Mouse (Mus musculus) gastrocnemius, postnatal 10 days (tissue): ENCODE measurements around the gene Lilr4b. TPM values are rescaled to one million over a fixed set of nuclear protein-coding genes. Genes with fewer than 3 reads are reported as not detected.
"Not testable (repeated sequence)": the region's sequence is repeated elsewhere in the genome, so short reads cannot be mapped to it uniquely, and the experiment has no call there.

Source experiments
- DNase-seq: peaks from one replicate; pipeline ENCODE4 v3.0.0; 2021; ENCODE audit warnings: mixed read lengths
- long read RNA-seq, 2 experiments: library from polyadenylated mRNA; stranded (forward); transcript quantifications; one replicate each; pipeline ENCODE4 v2.0.0; 2021
- total RNA-seq, 2 experiments: library from RNA; stranded (reverse); gene quantifications; 2 replicates each; pipeline ENCODE4 v1.2.3; 2021

The Lilr4b gene
- 1 to 10 TPM in 1 of 2 experiments, under 1 TPM in 1; 0.92 to 2.3 TPM for total RNA-seq
- long read RNA-seq, experiment 1, partial matches to known transcripts: 0 of 2 reads
- long read RNA-seq, experiment 1, other reads (novel, unspliced or antisense): 2 of 2 reads
- long read RNA-seq, experiment 2: 0 reads

DNA sequence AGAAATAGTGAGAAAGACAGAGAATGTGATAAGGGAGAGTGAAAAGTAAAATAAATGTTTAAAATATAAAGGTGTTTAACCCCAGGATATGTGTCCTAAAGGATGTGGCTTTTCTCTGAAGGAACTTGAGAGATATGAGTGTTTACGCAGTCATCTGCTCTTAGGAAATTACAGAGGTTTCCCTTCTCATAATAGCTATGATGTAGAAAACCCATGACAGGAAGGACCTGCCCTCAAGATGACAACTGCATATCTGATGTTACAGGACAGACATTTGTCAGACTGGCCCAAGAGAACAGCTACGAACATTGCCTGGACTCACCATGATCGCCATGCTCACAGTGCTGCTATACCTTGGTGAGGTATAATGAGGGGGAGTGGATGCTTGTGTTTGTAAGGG lies at the start of gene Lilr4b, which contains the start of gene Gm49339:
Gene Lilr4b, plus strand, starts transcription at position 236 of the 400 bp plus-strand sequence.
Gene Gm49339, plus strand, starts transcription at position 216 of the 400 bp plus-strand sequence.
- not testable (repeated sequence) for DNase-seq

- no peak for DNase-seq
These were observed 47.5 kb upstream of the Lilr4b start for GRCm38 (mm10) chr10:51432940-51433339.

DNA sequence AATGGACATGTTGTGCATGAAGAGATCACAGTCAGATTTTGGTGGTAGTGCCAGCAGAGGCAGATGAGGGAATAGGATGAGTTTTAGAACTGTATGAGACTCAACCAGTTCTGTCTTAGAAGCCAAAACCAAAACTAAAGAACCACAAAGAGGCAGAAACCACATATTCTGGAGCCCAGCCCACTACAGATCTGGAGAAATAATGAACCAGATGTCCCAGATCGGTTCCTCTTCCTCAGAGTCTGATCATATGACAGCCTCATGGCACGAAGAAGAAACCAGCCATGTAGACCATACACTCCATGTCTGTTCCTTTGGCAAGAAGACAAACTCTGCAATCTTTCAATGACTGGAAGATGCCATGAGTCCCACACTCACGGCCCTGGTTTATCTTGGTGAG lies 44.7 kb upstream of the Lilr4b start:
- no peak for DNase-seq

DNA sequence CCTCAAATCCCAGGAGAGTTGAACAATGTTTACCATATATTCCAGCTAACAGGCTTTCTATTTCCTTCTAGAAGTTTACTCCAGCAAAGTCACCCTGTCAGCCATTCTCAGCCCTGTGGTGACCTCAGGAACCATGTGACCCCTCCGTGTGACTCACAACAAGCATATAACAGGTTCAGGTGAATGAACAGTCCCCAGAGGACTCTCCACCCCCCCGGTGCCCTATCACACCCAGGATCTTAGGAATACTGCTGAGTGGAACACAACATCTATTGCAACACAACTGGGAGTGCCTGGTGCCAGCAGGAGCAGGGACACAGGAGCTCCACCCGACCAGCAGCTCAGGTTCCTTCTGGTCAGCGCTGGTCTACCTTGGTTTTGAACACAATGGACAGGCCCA lies 28.8 kb upstream of the Lilr4b start:
- no peak for DNase-seq

GRCm38 (mm10) chr10:51453616-51454298 lies 26.7 kb upstream of the Lilr4b start:
- DNase-seq: no peak

- DNase-seq: no peak
These were observed 26.1 kb upstream of the Lilr4b start for GRCm38 (mm10) chr10:51454365-51454764.

DNA sequence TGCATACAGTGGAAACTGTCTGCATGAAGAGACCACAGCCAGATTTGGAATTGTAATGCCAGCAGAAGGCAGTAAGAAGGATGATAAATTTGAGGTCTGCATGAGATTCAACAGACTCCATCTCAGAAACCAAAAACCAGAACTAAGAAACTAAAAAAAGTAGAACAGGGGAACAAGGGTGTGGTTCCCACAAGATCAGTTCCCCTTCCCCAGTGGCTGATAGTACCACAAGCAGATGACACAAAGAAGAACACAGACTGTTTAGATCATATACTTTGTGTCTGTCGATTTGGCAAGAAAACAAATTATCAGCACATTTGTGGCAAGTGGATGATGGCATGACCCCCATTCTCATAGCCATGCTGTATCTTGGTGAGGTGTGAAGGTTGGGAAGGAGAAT lies 24.7 kb upstream of the Lilr4b start:
- DNase-seq: no peak

- no peak for DNase-seq
These were observed 24.1 kb upstream of the Lilr4b start for GRCm38 (mm10) chr10:51456369-51456768.

GRCm38 (mm10) chr10:51463800-51464199 lies 16.6 kb upstream of the Lilr4b start:
- not testable (repeated sequence) for DNase-seq

DNA sequence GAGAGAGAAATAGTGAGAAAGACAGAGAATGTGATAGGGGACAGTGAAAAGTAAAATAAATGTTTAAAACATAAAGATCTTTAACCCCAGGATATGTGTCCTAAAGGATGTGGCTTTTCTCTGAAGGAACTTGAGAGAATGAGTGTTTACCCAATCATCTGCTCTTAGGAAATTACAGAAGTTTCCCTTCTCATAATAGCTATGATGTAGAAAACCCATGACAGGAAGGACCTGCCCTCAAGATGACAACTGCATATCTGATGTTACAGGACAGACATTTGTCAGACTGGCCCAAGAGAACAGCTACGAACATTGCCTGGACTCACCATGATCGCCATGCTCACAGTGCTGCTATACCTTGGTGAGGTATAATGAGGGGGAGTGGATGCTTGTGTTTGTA lies 10.3 kb downstream of the Lilr4b start, which contains the start of gene Lilrb4a:
Gene Lilrb4a, plus strand, starts transcription at position 266 of the 400 bp plus-strand sequence.
- DNase-seq: not testable (repeated sequence)

DNA sequence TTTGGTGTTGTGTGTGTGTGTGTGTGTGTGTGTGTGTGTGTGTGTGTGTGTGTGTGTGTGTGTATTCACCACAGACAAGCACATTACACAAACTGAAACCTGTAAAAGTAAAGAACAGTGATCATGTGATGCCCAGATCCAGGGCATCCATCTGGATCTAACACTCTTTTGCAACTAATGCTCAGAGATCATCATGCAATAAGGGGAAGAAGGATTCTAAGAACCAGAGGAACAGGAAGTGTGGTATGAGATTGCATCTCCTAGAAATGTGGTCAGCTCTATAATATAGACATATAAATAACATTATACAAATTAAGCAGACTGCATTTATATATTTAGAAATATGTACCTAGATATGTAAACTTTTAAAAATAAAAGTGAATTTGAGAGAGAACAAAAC lies 39.6 kb downstream of the Lilr4b start:
- no peak for DNase-seq

DNA sequence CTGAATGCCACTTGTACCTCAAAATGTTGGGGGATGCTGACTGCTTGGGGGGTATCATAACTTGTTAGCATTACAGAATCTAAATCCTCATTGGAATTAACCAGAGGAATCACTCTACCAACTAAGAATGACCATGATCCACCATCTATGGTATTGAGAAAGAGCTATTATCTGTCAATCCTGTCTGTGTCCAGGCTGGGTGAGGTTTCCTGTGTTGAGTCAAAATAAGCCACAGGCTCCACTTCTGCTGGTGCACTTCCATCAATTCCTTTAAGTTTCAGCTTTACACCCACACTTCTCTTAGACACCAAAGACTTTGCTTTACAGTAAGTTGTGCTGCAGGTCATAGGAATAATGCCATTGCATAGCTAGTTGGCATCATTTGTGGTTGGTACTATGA lies 41.0 kb downstream of the Lilr4b start:
- no peak for DNase-seq

DNA sequence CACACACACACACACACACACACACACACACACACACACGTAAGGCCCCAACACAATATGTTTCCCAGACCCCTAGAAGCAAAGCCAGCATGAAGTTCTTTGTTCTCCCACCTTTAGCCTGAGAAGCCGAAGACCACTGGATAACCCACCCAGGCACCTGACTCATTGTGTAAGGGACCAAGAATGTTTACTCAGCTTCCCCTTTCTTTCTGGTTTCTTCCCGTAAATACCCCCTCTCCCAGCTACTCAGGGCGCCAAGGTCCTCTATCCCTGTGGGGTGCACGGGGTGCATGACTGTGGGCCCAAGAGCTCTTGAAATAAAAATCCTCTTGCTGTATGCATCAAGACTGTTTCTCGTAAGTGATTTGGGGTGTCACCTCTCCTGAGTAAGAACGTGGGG lies 45.7 kb downstream of the Lilr4b start:
- no peak for DNase-seq

GRCm38 (mm10) chr10:51526633-51527032 lies 46.2 kb downstream of the Lilr4b start:
- DNase-seq: no peak

DNA sequence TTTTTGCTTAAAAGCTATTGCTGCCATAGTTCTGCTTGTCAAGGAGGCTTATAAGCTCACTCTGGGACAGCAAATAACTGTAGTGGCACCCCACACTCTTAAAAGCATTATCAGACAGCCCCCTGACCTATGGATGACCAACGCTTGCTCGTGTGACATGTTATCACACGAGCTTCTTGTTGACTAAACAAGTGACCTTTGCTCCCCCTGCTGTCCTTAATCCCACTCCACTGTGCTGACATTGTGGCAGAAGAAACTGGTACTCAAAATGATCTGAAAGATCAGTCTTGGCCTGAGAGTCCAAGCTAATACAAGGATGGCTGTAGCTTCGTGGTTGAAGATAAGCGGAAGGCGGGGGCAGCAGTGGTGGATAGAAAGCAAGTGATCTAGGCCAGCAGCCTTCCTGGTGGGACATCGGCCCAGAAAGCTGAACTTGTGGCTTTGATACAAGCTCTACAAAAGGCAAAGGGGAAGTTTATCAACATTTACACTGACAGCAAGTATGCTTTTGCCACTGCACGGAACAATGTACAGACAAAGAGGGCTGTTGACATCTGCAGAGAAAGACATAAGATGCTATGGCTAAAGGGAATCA lies 48.5 kb downstream of the Lilr4b start:
- DNase-seq: no peak

- no peak for DNase-seq
These were observed 49.1 kb downstream of the Lilr4b start for GRCm38 (mm10) chr10:51529497-51529896.

DNA sequence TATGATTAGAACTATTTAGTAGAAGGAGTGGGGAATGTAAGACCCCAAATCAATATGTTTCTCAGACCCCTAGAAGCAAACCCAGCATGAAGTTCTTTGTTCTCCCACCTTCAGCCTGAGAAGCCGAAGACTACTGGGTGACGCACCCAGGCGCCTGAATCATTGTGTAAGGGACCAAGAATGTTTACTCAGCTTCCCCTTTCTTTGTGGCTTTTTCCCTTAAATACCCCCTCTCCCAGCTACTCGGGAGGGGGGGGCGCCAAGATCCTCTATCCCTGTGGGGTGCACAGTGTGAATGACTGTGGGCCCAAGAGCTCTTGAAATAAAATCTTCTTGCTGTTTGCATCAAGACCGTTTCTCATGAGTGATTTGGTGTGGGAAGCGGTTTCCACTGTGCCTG lies 50.4 kb downstream of the Lilr4b start:
- no peak for DNase-seq

Other genes starting within 250 kb of the Lilr4b start
- 1 to 10 TPM in 1 of 2 experiments, under 1 TPM in 1; 0.59 to 1.1 TPM for gene Gm49339, start within 50 bp of the Lilr4b start, total RNA-seq
- gene Lilrb4a, start 10.3 kb downstream of the Lilr4b start, total RNA-seq: 1 to 10 TPM in 1 of 2 experiments, under 1 TPM in 1; 0.82 to 2.5 TPM
- gene Fam162b, start 109.9 kb downstream of the Lilr4b start, total RNA-seq: not detected
- gene Gprc6a, start 150.8 kb downstream of the Lilr4b start, total RNA-seq: not detected
- not detected for gene Rfx6, start 197.1 kb downstream of the Lilr4b start, total RNA-seq